Mouse (Mus musculus) heart, postnatal 4 days (tissue): ENCODE data around the gene Fam228a. TPM values are rescaled to one million over a fixed set of nuclear protein-coding genes. Genes with fewer than 3 reads are reported as not detected.
A peak's percentile ranks its signal among the peaks of the same experiment; 100 is the strongest.
"Not testable (repeated sequence)": the region's sequence is repeated elsewhere in the genome, so short reads cannot be mapped to it uniquely, and the experiment has no call there.

ENCODE experiments used
- DNase-seq: peaks from one replicate; pipeline ENCODE4 v3.0.0; 2021
- total RNA-seq, 2 experiments: library from RNA; stranded (reverse); gene quantifications; 2 replicates each; pipeline ENCODE4 v1.2.3; 2021

The Fam228a gene
- total RNA-seq, 2 experiments from 2014 or later = not detected

- no peak for DNase-seq
Observed at GRCm38 (mm10) chr12:4717417-4717816, 20.8 kb downstream of the Fam228a start.

- DNase-seq = no peak
Observed at GRCm38 (mm10) chr12:4715606-4716005, 22.6 kb downstream of the Fam228a start.

- DNase-seq = no peak
Observed at GRCm38 (mm10) chr12:4713361-4713760, 24.9 kb downstream of the Fam228a start.

GRCm38 (mm10) chr12:4709926-4710325 lies 28.3 kb downstream of the Fam228a start:
- no peak for DNase-seq

- DNase-seq = no peak
Observed at GRCm38 (mm10) chr12:4708881-4709604, 29.2 kb downstream of the Fam228a start.

- no peak for DNase-seq
Observed at GRCm38 (mm10) chr12:4708296-4708695, 29.9 kb downstream of the Fam228a start.

- no peak for DNase-seq
Observed at GRCm38 (mm10) chr12:4707488-4708017, 30.7 kb downstream of the Fam228a start.

- DNase-seq = no peak
Observed at GRCm38 (mm10) chr12:4706901-4707300, 31.3 kb downstream of the Fam228a start.

GRCm38 (mm10) chr12:4706175-4706574 lies 32.1 kb downstream of the Fam228a start:
- no peak for DNase-seq

GRCm38 (mm10) chr12:4705626-4706025 lies 32.6 kb downstream of the Fam228a start:
- DNase-seq = not testable (repeated sequence)

GRCm38 (mm10) chr12:4694534-4694933 lies 43.7 kb downstream of the Fam228a start:
- DNase-seq = no peak

- DNase-seq = no peak
Observed at GRCm38 (mm10) chr12:4691193-4691592, 47.0 kb downstream of the Fam228a start.

- no peak for DNase-seq
Observed at GRCm38 (mm10) chr12:4689341-4689740, 48.9 kb downstream of the Fam228a start.

- no peak for DNase-seq
Observed at GRCm38 (mm10) chr12:4688386-4688785, 49.8 kb downstream of the Fam228a start.

GRCm38 (mm10) chr12:4685441-4685840 lies 52.8 kb downstream of the Fam228a start:
- DNase-seq = no peak

- DNase-seq = peak; percentile 13
Observed at GRCm38 (mm10) chr12:4679971-4680370, 58.3 kb downstream of the Fam228a start.

GRCm38 (mm10) chr12:4676336-4676735 lies 61.9 kb downstream of the Fam228a start:
- no peak for DNase-seq

- no peak for DNase-seq
Observed at GRCm38 (mm10) chr12:4665675-4666037, 72.6 kb downstream of the Fam228a start.

- no peak for DNase-seq
Observed at GRCm38 (mm10) chr12:4664929-4665674, 73.1 kb downstream of the Fam228a start.
